Mouse (Mus musculus) G1E (cell line): ENCODE data around the gene Gas2l2.

ENCODE experiments used
- CTCF ChIP-seq: IDR thresholded peaks from 2 replicates; pipeline ENCODE4 v1.5.1; 2012; ENCODE audit warnings: low read depth, low read length, inconsistent platforms, mixed read lengths
- POLR2AphosphoS5 ChIP-seq: IDR thresholded peaks from 2 replicates; pipeline ENCODE4 v1.6.1; 2012; ENCODE audit warnings: low read depth, low read length, inconsistent platforms; ENCODE audit not compliant: insufficient replicate concordance
- TAL1 ChIP-seq: conservative IDR thresholded peaks from 2 replicates; pipeline ENCODE4 v1.6.1; 2012; ENCODE audit warnings: low read depth, low read length, inconsistent platforms, mixed read lengths

GRCm38 (mm10) chr11:83420338-83420737 is 8.9 kb downstream of the Gas2l2 start:
- TF ChIP-seq TAL1 (no peak), CTCF (no peak), POLR2AphosphoS5 (no peak)
